Mouse (Mus musculus) cerebellum, adult 2 months (tissue): ENCODE measurements around the gene Wwox. TPM values are rescaled to one million over a fixed set of nuclear protein-coding genes. Genes with fewer than 3 reads are reported as not detected.

ENCODE experiments used
- DNase-seq, 2 experiments: peaks; one replicate each; pipeline ENCODE4 v3.0.0; 2021
- H3K27ac ChIP-seq: fragments of 200-500 bp; 2 replicates; pipeline ENCODE4 v1.5.1; 2012; ENCODE audit warnings: low read length, control low read depth, inconsistent platforms; ENCODE audit not compliant: insufficient read depth
- H3K27me3 ChIP-seq: fragments of 200-500 bp; 2 replicates; pipeline ENCODE4 v1.6.1; 2012; ENCODE audit warnings: inconsistent platforms, mild to moderate bottlenecking, low read length, moderate library complexity; ENCODE audit not compliant: control insufficient read depth, insufficient read depth
- H3K4me1 ChIP-seq: fragments of 200-500 bp; 2 replicates; pipeline ENCODE4 v1.6.1; 2011; ENCODE audit warnings: low read length; ENCODE audit not compliant: control insufficient read depth, insufficient read depth
- H3K4me3 ChIP-seq: fragments of 200-500 bp; replicated peaks from 2 replicates; pipeline ENCODE3; 2011; ENCODE audit warnings: mild to moderate bottlenecking, low read depth, low read length, control low read depth; ENCODE audit not compliant: insufficient read depth
- CTCF ChIP-seq: fragments of 200-500 bp; IDR thresholded peaks from 2 replicates; pipeline ENCODE4 v1.5.1; 2011; ENCODE audit warnings: low read depth, mild to moderate bottlenecking, control low read depth, low read length, moderate library complexity, borderline replicate concordance; ENCODE audit not compliant: insufficient read depth
- POLR2A ChIP-seq: fragments of 200-500 bp; IDR thresholded peaks from 2 replicates; pipeline ENCODE4 v1.6.1; 2011; ENCODE audit warnings: low read length, control low read depth, borderline replicate concordance; ENCODE audit not compliant: insufficient read depth
- WGBS: fragments of 180-500 bp; shearing (Covaris S2); methylation state at CpG from one replicate; pipeline ENCODE4 v1.1.7; 2018; 5-methylcytosine and 5-hydroxymethylcytosine counted together
- polyA plus RNA-seq: library from polyadenylated mRNA; depleted of rRNA; stranded (reverse); fragments of >200 nt; gene quantifications from 2 replicates; pipeline ENCODE4 v1.2.3, GENCODE M21; 2012

Gene Wwox
- polyA plus RNA-seq, 1 experiment = 35.2 TPM

- DNase-seq = no peak
- Histone ChIP-seq H3K27me3 (no peaks in the 10 kb centered on the region; the same call in 1 of the 2 replicates), H3K4me3 (no peak overlapping the region), H3K27ac (no peak overlapping the region), H3K4me1 (no peaks in the 10 kb centered on the region)
- TF ChIP-seq CTCF = no peak
- TF ChIP-seq POLR2A = no peak
- WGBS = 32% methylated on average over 18 of the region's 18 CpGs
Measured at GRCm38 (mm10) chr8:114932071-114932630, 492.7 kb downstream of the Wwox start.

GRCm38 (mm10) chr8:114933248-114933647, 493.8 kb downstream of the Wwox start:
- TF ChIP-seq POLR2A (no peak), CTCF (peak; percentile 34; the same call in 1 of the 2 replicates)
- H3K27me3 ChIP-seq = no peaks in the 10 kb centered on the region; the same call in 1 of the 2 replicates
- WGBS = 74% methylated on average over 1 of the region's 1 CpGs
- no peak overlapping the region for H3K4me3 ChIP-seq
- no peaks in the 10 kb centered on the region for H3K4me1 ChIP-seq
- no peak for DNase-seq
- H3K27ac ChIP-seq = no peak overlapping the region

- TF ChIP-seq CTCF = no peak
- TF ChIP-seq POLR2A = no peak
- 38% methylated on average over 10 of the region's 10 CpGs for WGBS
- no peak overlapping the region for H3K27ac ChIP-seq
- H3K27me3 ChIP-seq = no peaks in the 10 kb centered on the region; the same call in 1 of the 2 replicates
- peaks cover 5% of the 10 kb centered on the region; the same call in 1 of the 2 replicates for H3K4me1 ChIP-seq
- no peak for DNase-seq
- H3K4me3 ChIP-seq = no peak overlapping the region
Measured at GRCm38 (mm10) chr8:114936887-114937286, 497.4 kb downstream of the Wwox start.

GRCm38 (mm10) chr8:114939338-114939737, 499.9 kb downstream of the Wwox start:
- TF ChIP-seq POLR2A (no peak), CTCF (no peak)
- no peak overlapping the region for H3K4me3 ChIP-seq
- H3K27ac ChIP-seq = no peak overlapping the region
- H3K27me3 ChIP-seq = no peaks in the 10 kb centered on the region
- 97% methylated on average over 8 of the region's 8 CpGs for WGBS
- peaks cover 5% of the 10 kb centered on the region; the same call in 1 of the 2 replicates for H3K4me1 ChIP-seq
- no peak for DNase-seq

- Histone ChIP-seq H3K27ac (no peak overlapping the region), H3K4me3 (no peak overlapping the region), H3K27me3 (no peaks in the 10 kb centered on the region), H3K4me1 (peaks cover 5% of the 10 kb centered on the region; the same call in 1 of the 2 replicates)
- no peak for TF ChIP-seq CTCF
- no peak for TF ChIP-seq POLR2A
- peak in 1 of 2 experiments; percentile 10 for DNase-seq
- 17% methylated on average over 5 of the region's 5 CpGs for WGBS
Measured at GRCm38 (mm10) chr8:114941096-114941495, 501.6 kb downstream of the Wwox start.

GRCm38 (mm10) chr8:114941644-114942043, 502.2 kb downstream of the Wwox start:
- Histone ChIP-seq H3K27me3 (no peaks in the 10 kb centered on the region), H3K4me1 (peaks cover 5% of the 10 kb centered on the region; the same call in 1 of the 2 replicates), H3K4me3 (no peak overlapping the region), H3K27ac (no peak overlapping the region)
- TF ChIP-seq CTCF = no peak
- no peak for TF ChIP-seq POLR2A
- WGBS = 60% methylated on average over 9 of the region's 9 CpGs
- no peak for DNase-seq

- 69% methylated on average over 6 of the region's 6 CpGs for WGBS
- TF ChIP-seq CTCF (no peak), POLR2A (no peak)
- DNase-seq = no peak
Measured at GRCm38 (mm10) chr8:114947921-114948320, 508.5 kb downstream of the Wwox start.

GRCm38 (mm10) chr8:114956377-114957168, 517.1 kb downstream of the Wwox start:
- no peak overlapping the region for H3K27ac ChIP-seq
- no peak for DNase-seq
- no peaks in the 10 kb centered on the region for H3K4me1 ChIP-seq
- no peak overlapping the region for H3K4me3 ChIP-seq
- H3K27me3 ChIP-seq = no peaks in the 10 kb centered on the region
- WGBS = 74% methylated on average over 8 of the region's 8 CpGs
- TF ChIP-seq CTCF = no peak
- no peak for TF ChIP-seq POLR2A

More at GRCm38 (mm10) chr8:114947921-114948320, 508.5 kb downstream of the Wwox start:
- no peaks in the 10 kb centered on the region for H3K27me3 ChIP-seq
- H3K4me3 ChIP-seq = no peak overlapping the region
- no peaks in the 10 kb centered on the region for H3K4me1 ChIP-seq
- H3K27ac ChIP-seq = no peak overlapping the region
